Mouse (Mus musculus): ENCODE results near the gene Ppp1cc. TPM values are rescaled to one million over a fixed set of nuclear protein-coding genes. Genes with fewer than 3 reads are reported as not detected.

Ppp1cc gene
- 178 TPM for polyA plus RNA-seq (2014; fragmentation: Illumina TruSeq; extraction: RNeasy Lipid Tissue Mini Kit (QIAGEN cat#74804); ENCODE audit: low read depth, low replicate concordance)

GRCm38 (mm10) chr5:122157827-122158381, at the start of gene Ppp1cc:
Gene Ppp1cc, plus strand, starts transcription at chr5:122158278.

GRCm38 (mm10) chr5:122140723-122141122, 17.4 kb upstream of the Ppp1cc start, which contains the start of gene Ccdc63:
Gene Ccdc63, minus strand, starts transcription at chr5:122140823.

GRCm38 (mm10) chr5:122206475-122206874, 48.4 kb downstream of the Ppp1cc start, which contains the start of gene Hvcn1:
Gene Hvcn1, plus strand, starts transcription at chr5:122206804.

Other genes with a start within 250 kb of the Ppp1cc start
- 2.0 TPM for gene Cux2, start 108.2 kb upstream of the Ppp1cc start, polyA plus RNA-seq (2014; fragmentation: Illumina TruSeq; extraction: RNeasy Lipid Tissue Mini Kit (QIAGEN cat#74804); ENCODE audit: low read depth, low replicate concordance)
- not detected for gene Myl2, start 57.3 kb upstream of the Ppp1cc start, polyA plus RNA-seq (2014; fragmentation: Illumina TruSeq; extraction: RNeasy Lipid Tissue Mini Kit (QIAGEN cat#74804); ENCODE audit: low read depth, low replicate concordance)
- gene Ccdc63, start 17.5 kb upstream of the Ppp1cc start, polyA plus RNA-seq (2014; fragmentation: Illumina TruSeq; extraction: RNeasy Lipid Tissue Mini Kit (QIAGEN cat#74804); ENCODE audit: low read depth, low replicate concordance) = 4.3 TPM
- gene Hvcn1, start 48.5 kb downstream of the Ppp1cc start, polyA plus RNA-seq (2014; fragmentation: Illumina TruSeq; extraction: RNeasy Lipid Tissue Mini Kit (QIAGEN cat#74804); ENCODE audit: low read depth, low replicate concordance) = 22.2 TPM
- gene Tctn1, start 106.2 kb downstream of the Ppp1cc start, polyA plus RNA-seq (2014; fragmentation: Illumina TruSeq; extraction: RNeasy Lipid Tissue Mini Kit (QIAGEN cat#74804); ENCODE audit: low read depth, low replicate concordance) = 22.8 TPM
- gene Pptc7, start 126.1 kb downstream of the Ppp1cc start, polyA plus RNA-seq (2014; fragmentation: Illumina TruSeq; extraction: RNeasy Lipid Tissue Mini Kit (QIAGEN cat#74804); ENCODE audit: low read depth, low replicate concordance) = 12.8 TPM
- 15.9 TPM for gene Rad9b, start 196.0 kb downstream of the Ppp1cc start, polyA plus RNA-seq (2014; fragmentation: Illumina TruSeq; extraction: RNeasy Lipid Tissue Mini Kit (QIAGEN cat#74804); ENCODE audit: low read depth, low replicate concordance)
- 100 TPM for gene Vps29, start 196.1 kb downstream of the Ppp1cc start, polyA plus RNA-seq (2014; fragmentation: Illumina TruSeq; extraction: RNeasy Lipid Tissue Mini Kit (QIAGEN cat#74804); ENCODE audit: low read depth, low replicate concordance)
- 21.3 TPM for gene Gpn3, start 213.6 kb downstream of the Ppp1cc start, polyA plus RNA-seq (2014; fragmentation: Illumina TruSeq; extraction: RNeasy Lipid Tissue Mini Kit (QIAGEN cat#74804); ENCODE audit: low read depth, low replicate concordance)
- 20.8 TPM for gene Fam216a, start 214.1 kb downstream of the Ppp1cc start, polyA plus RNA-seq (2014; fragmentation: Illumina TruSeq; extraction: RNeasy Lipid Tissue Mini Kit (QIAGEN cat#74804); ENCODE audit: low read depth, low replicate concordance)
- 274 TPM for gene Arpc3, start 233.6 kb downstream of the Ppp1cc start, polyA plus RNA-seq (2014; fragmentation: Illumina TruSeq; extraction: RNeasy Lipid Tissue Mini Kit (QIAGEN cat#74804); ENCODE audit: low read depth, low replicate concordance)

Data from adipose tissue, adult 10 weeks (tissue).